Mouse (Mus musculus) lung, embryonic 15.5 days (tissue): ENCODE measurements around the gene Flnb. TPM values are rescaled to one million over a fixed set of nuclear protein-coding genes. Genes with fewer than 3 reads are reported as not detected.

Source experiments
- ATAC-seq: fragments of 200-750 bp; cut with Nextera tagmentation; 2 replicates; pipeline ENCODE4 v1.8.0; 2017; ENCODE audit warnings: moderate number of reproducible peaks, borderline replicate concordance; ENCODE audit not compliant: low FRiP score, low TSS enrichment; ENCODE audit errors: extremely low read depth
- H3K27ac ChIP-seq: fragments of 300-500 bp; sonication (generic); 2 replicates; pipeline ENCODE4 v1.5.1; 2015; ENCODE audit warnings: moderate library complexity, mild to moderate bottlenecking, inconsistent platforms
- H3K27me3 ChIP-seq: fragments of 300-500 bp; sonication (generic); 2 replicates; pipeline ENCODE4 v1.6.1; 2015; ENCODE audit warnings: inconsistent platforms
- H3K36me3 ChIP-seq: fragments of 300-500 bp; sonication (generic); 2 replicates; pipeline ENCODE4 v1.6.1; 2015; ENCODE audit warnings: inconsistent platforms
- H3K4me1 ChIP-seq: fragments of 300-500 bp; sonication (generic); 2 replicates; pipeline ENCODE4 v1.6.1; 2015; ENCODE audit warnings: inconsistent platforms
- H3K4me2 ChIP-seq: fragments of 300-500 bp; sonication (generic); 2 replicates; pipeline ENCODE4 v1.6.1; 2015; ENCODE audit warnings: inconsistent platforms, mild to moderate bottlenecking, moderate library complexity
- H3K4me3 ChIP-seq: fragments of 300-500 bp; sonication (generic); 2 replicates; pipeline ENCODE4 v1.5.1; 2015; ENCODE audit warnings: mild to moderate bottlenecking, inconsistent platforms
- H3K9ac ChIP-seq: fragments of 300-500 bp; sonication (generic); 2 replicates; pipeline ENCODE4 v1.6.1; 2015; ENCODE audit warnings: inconsistent platforms
- H3K9me3 ChIP-seq: fragments of 300-500 bp; sonication (generic); 2 replicates; pipeline ENCODE4 v1.6.1; 2016; ENCODE audit warnings: inconsistent platforms
- WGBS: fragments of 180-500 bp; shearing (Covaris S2); methylation state at CpG from one replicate; pipeline ENCODE4 v1.1.7; 2015; 5-methylcytosine and 5-hydroxymethylcytosine counted together
- polyA plus RNA-seq: library from polyadenylated mRNA; unstranded; fragments of >200 nt; fragmentation: Nextera tagmentation; extraction: Ambion mirVana; gene quantifications from 2 replicates; pipeline ENCODE4 v1.2.1, GENCODE M21; 2015

Gene Flnb
- polyA plus RNA-seq, 1 experiment from 2014 or later: 14.8 TPM

GRCm38 (mm10) chr14:7938809-7939784 lies 121.3 kb downstream of the Flnb start:
- no peak for ATAC-seq
- Histone ChIP-seq H3K4me3 (no peak overlapping the region), H3K27ac (no peak overlapping the region), H3K36me3 (peaks cover 8% of the 10 kb centered on the region; the same call in 1 of the 2 replicates), H3K9ac (no peak overlapping the region), H3K9me3 (no peaks in the 10 kb centered on the region), H3K27me3 (no peaks in the 10 kb centered on the region), H3K4me1 (peaks cover 18% of the 10 kb centered on the region), H3K4me2 (no peak overlapping the region)
- 84% methylated on average over 19 of the region's 19 CpGs for WGBS

GRCm38 (mm10) chr14:7941413-7941812 lies 123.7 kb downstream of the Flnb start:
- no peak overlapping the region for H3K4me3 ChIP-seq
- peaks cover 25% of the 10 kb centered on the region for H3K4me1 ChIP-seq
- peaks cover 3% of the 10 kb centered on the region; the same call in 1 of the 2 replicates for H3K36me3 ChIP-seq
- H3K4me2 ChIP-seq: no peak overlapping the region
- H3K27ac ChIP-seq: no peak overlapping the region
- H3K27me3 ChIP-seq: no peaks in the 10 kb centered on the region
- 68% methylated on average over 5 of the region's 5 CpGs for whole genome bisulfite sequencing
- H3K9ac ChIP-seq: no peak overlapping the region
- H3K9me3 ChIP-seq: no peaks in the 10 kb centered on the region
- no peak for ATAC-seq

- no peak overlapping the region for H3K4me2 ChIP-seq
- ATAC-seq: no peak
Observed at GRCm38 (mm10) chr14:7943101-7943800, 125.5 kb downstream of the Flnb start.

GRCm38 (mm10) chr14:7943801-7944135 lies 126.0 kb downstream of the Flnb start:
- H3K36me3 ChIP-seq: peaks cover 6% of the 10 kb centered on the region; the same call in 1 of the 2 replicates
- H3K4me2 ChIP-seq: no peak overlapping the region
- H3K9me3 ChIP-seq: no peaks in the 10 kb centered on the region
- no peaks in the 10 kb centered on the region for H3K27me3 ChIP-seq
- no peak overlapping the region for H3K9ac ChIP-seq
- 67% methylated on average over 3 of the region's 3 CpGs for WGBS
- peak overlapping the region; percentile 56 for H3K27ac ChIP-seq
- no peak overlapping the region for H3K4me3 ChIP-seq
- no peak for ATAC-seq
- peaks cover 20% of the 10 kb centered on the region for H3K4me1 ChIP-seq

More at GRCm38 (mm10) chr14:7943101-7943800, 125.5 kb downstream of the Flnb start:
- peak overlapping the region; percentile 56 for H3K27ac ChIP-seq
- H3K9me3 ChIP-seq: no peaks in the 10 kb centered on the region
- H3K9ac ChIP-seq: no peak overlapping the region
- H3K4me1 ChIP-seq: peaks cover 20% of the 10 kb centered on the region
- no peaks in the 10 kb centered on the region for H3K27me3 ChIP-seq
- peaks cover 6% of the 10 kb centered on the region; the same call in 1 of the 2 replicates for H3K36me3 ChIP-seq
- H3K4me3 ChIP-seq: no peak overlapping the region
- WGBS: 54% methylated on average over 7 of the region's 7 CpGs

GRCm38 (mm10) chr14:7944349-7945039 lies 126.7 kb downstream of the Flnb start:
- 0 out of 2 replicates have a peak, but pooled peaks have one; percentile 17 for ATAC-seq
- Histone ChIP-seq H3K9ac (no peak overlapping the region), H3K36me3 (peaks cover 6% of the 10 kb centered on the region; the same call in 1 of the 2 replicates), H3K27me3 (no peaks in the 10 kb centered on the region), H3K9me3 (no peaks in the 10 kb centered on the region), H3K4me1 (peaks cover 20% of the 10 kb centered on the region), H3K4me3 (no peak overlapping the region), H3K4me2 (no peak overlapping the region), H3K27ac (peak overlapping the region; percentile 56; the same call in 1 of the 2 replicates)
- WGBS: 40% methylated on average over 8 of the region's 8 CpGs

- H3K27ac ChIP-seq: no peak overlapping the region
- no peak for ATAC-seq
- WGBS: 63% methylated on average over 5 of the region's 5 CpGs
- no peak overlapping the region for H3K4me3 ChIP-seq
- H3K4me1 ChIP-seq: peaks cover 20% of the 10 kb centered on the region
- no peaks in the 10 kb centered on the region for H3K9me3 ChIP-seq
- H3K4me2 ChIP-seq: no peak overlapping the region
- H3K9ac ChIP-seq: no peak overlapping the region
- no peaks in the 10 kb centered on the region for H3K27me3 ChIP-seq
- peaks cover 6% of the 10 kb centered on the region; the same call in 1 of the 2 replicates for H3K36me3 ChIP-seq
Observed at GRCm38 (mm10) chr14:7945261-7945660, 127.5 kb downstream of the Flnb start.

- Histone ChIP-seq H3K4me3 (no peak overlapping the region), H3K36me3 (peaks cover 3% of the 10 kb centered on the region; the same call in 1 of the 2 replicates), H3K27ac (no peak overlapping the region), H3K9me3 (no peaks in the 10 kb centered on the region), H3K4me1 (peaks cover 21% of the 10 kb centered on the region), H3K9ac (no peak overlapping the region), H3K27me3 (no peaks in the 10 kb centered on the region), H3K4me2 (no peak overlapping the region)
- 77% methylated on average over 9 of the region's 9 CpGs for WGBS
- ATAC-seq: no peak
Observed at GRCm38 (mm10) chr14:7951234-7951633, 133.5 kb downstream of the Flnb start.

- no peak overlapping the region for H3K4me3 ChIP-seq
- H3K4me2 ChIP-seq: no peak overlapping the region
- 0 out of 2 replicates have a peak overlapping the region, but pooled peaks have one; percentile 10 for H3K9ac ChIP-seq
- H3K36me3 ChIP-seq: no peaks in the 10 kb centered on the region; the same call in 1 of the 2 replicates
- peak; percentile 61; the same call in 1 of the 2 replicates for ATAC-seq
- H3K27ac ChIP-seq: peak overlapping the region; percentile 65
- peaks cover 21% of the 10 kb centered on the region for H3K4me1 ChIP-seq
- WGBS: 6% methylated on average over 12 of the region's 12 CpGs
- H3K27me3 ChIP-seq: no peaks in the 10 kb centered on the region
- no peaks in the 10 kb centered on the region for H3K9me3 ChIP-seq
Observed at GRCm38 (mm10) chr14:7952610-7953254, 135.0 kb downstream of the Flnb start.

- H3K27me3 ChIP-seq: no peaks in the 10 kb centered on the region
- H3K9ac ChIP-seq: no peak overlapping the region
- H3K36me3 ChIP-seq: no peaks in the 10 kb centered on the region; the same call in 1 of the 2 replicates
- peak; percentile 21; the same call in 1 of the 2 replicates for ATAC-seq
- no peak overlapping the region for H3K4me2 ChIP-seq
- peaks cover 21% of the 10 kb centered on the region for H3K4me1 ChIP-seq
- H3K27ac ChIP-seq: peak overlapping the region; percentile 65
- WGBS: 35% methylated on average over 6 of the region's 6 CpGs
- H3K9me3 ChIP-seq: no peaks in the 10 kb centered on the region
- H3K4me3 ChIP-seq: no peak overlapping the region
Observed at GRCm38 (mm10) chr14:7954071-7954471, 136.3 kb downstream of the Flnb start.

GRCm38 (mm10) chr14:7956427-7956826 lies 138.7 kb downstream of the Flnb start:
- Histone ChIP-seq H3K4me1 (peaks cover 22% of the 10 kb centered on the region), H3K4me2 (no peak overlapping the region)
- no peak for ATAC-seq

GRCm38 (mm10) chr14:7957049-7957448 lies 139.3 kb downstream of the Flnb start, which contains the start of gene Gm45521:
Gene Gm45521, plus strand, starts transcription at chr14:7957288.
- no peaks in the 10 kb centered on the region for H3K27me3 ChIP-seq
- no peaks in the 10 kb centered on the region for H3K36me3 ChIP-seq
- H3K4me3 ChIP-seq: no peak within 1 kb of the TSS
- peaks cover 25% of the 10 kb centered on the region for H3K4me1 ChIP-seq
- no peak for ATAC-seq
- no peak within 1 kb of the TSS for H3K9ac ChIP-seq
- 51% methylated on average over 9 of the region's 9 CpGs for WGBS
- no peaks in the 10 kb centered on the region for H3K9me3 ChIP-seq
- no peak within 1 kb of the TSS for H3K4me2 ChIP-seq
- no peak within 1 kb of the TSS for H3K27ac ChIP-seq

More at GRCm38 (mm10) chr14:7956427-7956826, 138.7 kb downstream of the Flnb start:
- WGBS: 58% methylated on average over 10 of the region's 10 CpGs
- H3K9me3 ChIP-seq: no peaks in the 10 kb centered on the region
- H3K27ac ChIP-seq: no peak overlapping the region
- no peaks in the 10 kb centered on the region for H3K27me3 ChIP-seq
- no peaks in the 10 kb centered on the region for H3K36me3 ChIP-seq
- H3K4me3 ChIP-seq: no peak overlapping the region
- H3K9ac ChIP-seq: no peak overlapping the region
